Mouse (Mus musculus) c-Kit-positive CD71-positive TER-119-positive erythroid progenitor cells, embryonic 14.5 days (primary cell): ENCODE results near the gene Usp17la.
"Not testable (repeated sequence)": the region's sequence is repeated elsewhere in the genome, so short reads cannot be mapped to it uniquely, and the experiment has no call there.

Experiments
- DNase-seq: peaks from one replicate; pipeline ENCODE4 v3.0.0-alpha.2; 2013; ENCODE audit warnings: low spot score

Usp17la gene

GRCm38 (mm10) chr7:104856709-104857108, at the start of gene Usp17la:
Gene Usp17la (plus strand): TSS chr7:104857009.
- DNase-seq: not testable (repeated sequence)

GRCm38 (mm10) chr7:104810335-104810734, 46.5 kb upstream of the Usp17la start:
- DNase-seq: not testable (repeated sequence)

DNA sequence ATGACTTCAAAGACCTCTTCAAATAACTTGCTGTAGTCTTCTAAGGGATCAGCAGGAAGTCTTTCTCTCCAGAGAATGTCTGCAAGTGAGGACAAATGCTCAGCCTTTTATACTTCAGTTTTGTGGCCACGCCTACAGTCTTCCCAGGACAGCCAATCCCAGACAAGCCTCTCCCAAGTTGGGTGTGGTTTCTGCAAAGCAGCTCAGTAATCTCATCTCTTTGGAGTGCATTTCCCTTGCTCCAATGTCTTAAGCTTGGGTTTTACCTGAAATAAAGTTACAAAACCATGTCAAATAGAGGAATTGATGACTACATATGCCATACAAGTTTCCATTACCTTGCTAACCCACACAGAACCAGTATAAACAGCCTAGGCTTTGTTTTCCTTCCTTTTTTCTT, 14.3 kb upstream of the Usp17la start, which contains the start of gene Usp17lb:
Gene Usp17lb (minus strand): TSS at position 101 of the 400 bp plus-strand sequence.
- DNase-seq: no peak

GRCm38 (mm10) chr7:104843731-104844287, 13.0 kb upstream of the Usp17la start:
- DNase-seq: no peak

DNA sequence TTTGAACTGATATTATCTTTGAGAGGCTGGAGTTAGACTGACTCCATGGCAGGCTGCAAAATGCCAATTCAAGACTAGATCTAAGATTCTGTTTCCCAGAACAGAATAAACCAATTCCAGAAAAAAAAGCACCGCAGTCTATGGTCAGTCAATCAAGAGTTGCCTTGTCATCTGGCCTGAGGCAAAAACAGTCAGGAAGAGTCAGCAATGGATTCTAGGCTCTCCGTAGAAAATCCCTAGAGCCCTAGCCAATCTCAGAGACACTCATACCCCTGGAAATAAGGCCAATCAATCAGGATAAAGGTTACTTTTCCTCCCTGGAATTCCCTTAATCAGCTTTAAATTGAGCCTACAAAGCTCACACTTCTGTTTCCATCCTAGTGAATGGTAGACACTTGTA, 5.3 kb upstream of the Usp17la start:
- not testable (repeated sequence) for DNase-seq

DNA sequence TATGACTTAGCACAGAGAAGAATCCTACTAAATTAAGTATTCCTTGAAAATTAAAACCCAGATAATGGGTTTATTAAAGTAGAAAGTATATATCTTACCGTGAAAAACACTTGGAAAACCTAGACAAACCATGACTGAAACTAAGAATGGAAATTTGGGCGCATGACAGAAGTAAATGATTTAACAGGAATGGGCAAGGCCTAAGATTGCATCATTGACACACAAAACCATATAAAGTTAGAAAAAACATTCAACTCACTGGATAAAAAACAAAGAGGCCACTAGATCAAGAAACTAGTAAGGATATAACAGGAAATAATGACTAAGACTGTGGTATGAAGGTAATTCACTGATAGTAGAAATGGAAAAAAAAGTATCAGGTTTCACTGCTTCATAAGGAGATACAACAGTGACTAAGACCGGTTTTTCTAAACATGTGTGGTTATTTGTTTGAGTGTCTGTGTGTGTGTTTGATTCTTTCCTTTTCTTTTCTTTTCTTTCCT, 1.5 kb upstream of the Usp17la start:
- DNase-seq: no peak

DNA sequence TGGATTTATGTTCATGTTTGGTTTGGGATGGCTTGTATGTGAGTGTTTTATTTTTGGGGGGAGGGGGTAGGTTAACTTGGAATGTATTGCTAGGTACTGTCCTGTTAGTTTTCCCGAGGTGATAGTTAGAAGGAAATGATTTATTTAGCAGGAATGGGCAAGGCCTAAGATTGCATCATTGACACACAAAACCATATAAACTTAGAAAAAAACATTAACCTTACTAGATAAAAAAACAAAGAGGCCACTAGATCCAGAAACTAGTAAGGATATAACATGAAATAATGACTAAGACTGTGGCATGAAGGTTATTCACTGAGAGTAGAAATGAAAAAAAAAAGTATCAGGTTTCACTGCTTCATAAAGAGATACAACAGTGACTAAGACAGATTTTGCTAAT, 874 bp downstream of the Usp17la start:
- no peak for DNase-seq

DNA sequence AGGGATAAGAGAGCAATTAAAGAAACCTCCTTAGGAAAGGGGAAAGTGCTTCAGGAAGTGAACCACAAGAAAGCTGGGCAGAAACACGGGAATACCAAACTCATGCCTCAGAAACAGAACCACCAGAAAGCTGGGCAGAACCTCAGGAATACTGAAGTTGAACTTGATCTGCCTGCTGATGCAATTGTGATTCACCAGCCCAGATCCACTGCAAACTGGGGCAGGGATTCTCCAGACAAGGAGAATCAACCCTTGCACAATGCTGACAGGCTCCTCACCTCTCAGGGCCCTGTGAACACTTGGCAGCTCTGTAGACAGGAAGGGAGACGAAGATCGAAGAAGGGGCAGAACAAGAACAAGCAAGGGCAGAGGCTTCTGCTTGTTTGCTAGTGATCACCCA, 4.6 kb downstream of the Usp17la start:
- no peak for DNase-seq

DNA sequence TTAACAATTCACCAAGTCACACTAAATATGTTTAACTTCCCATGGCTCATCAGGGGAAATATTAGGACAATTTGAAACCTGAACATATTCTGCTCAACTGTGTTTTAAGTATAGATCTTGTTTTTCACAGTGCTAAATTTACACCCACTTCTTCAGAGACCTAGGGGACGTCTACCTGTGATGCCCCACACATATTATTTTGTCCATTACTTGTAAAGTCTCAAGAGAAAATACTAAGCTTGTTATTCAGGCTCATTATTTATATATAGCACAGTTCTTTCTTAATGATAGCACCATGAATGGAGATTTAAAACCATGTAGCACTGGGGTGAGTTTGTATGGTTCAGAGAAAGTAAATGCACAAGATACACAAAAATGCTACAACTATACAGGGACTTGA, 20.9 kb downstream of the Usp17la start, which contains the start of gene Olfr665:
Gene Olfr665 (plus strand): TSS at position 301 of the 400 bp plus-strand sequence.
- DNase-seq: no peak

DNA sequence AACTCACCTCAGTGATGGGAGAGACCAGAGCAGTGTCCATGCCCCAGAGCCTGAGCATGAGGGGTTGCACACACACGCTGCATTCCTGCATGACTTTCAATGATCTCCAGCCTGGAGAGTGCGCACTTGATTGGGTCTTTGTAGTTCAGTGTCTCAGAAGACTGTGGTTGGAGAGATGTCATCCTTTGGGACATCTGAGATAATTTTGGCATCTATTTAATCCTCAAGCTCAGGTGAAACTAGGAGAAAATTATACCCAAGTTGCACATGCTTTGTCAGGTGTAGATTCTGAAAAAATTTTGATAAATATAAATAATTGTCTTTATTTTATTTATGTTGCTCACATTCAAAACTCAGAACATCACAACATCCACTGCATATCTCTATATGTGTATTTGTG, 39.0 kb downstream of the Usp17la start, which contains the start of gene Olfr666:
Gene Olfr666 (minus strand): TSS at position 101 of the 400 bp plus-strand sequence.
- DNase-seq: no peak
